Mouse (Mus musculus) thymus, adult 18-20 months (tissue): ENCODE measurements around the gene Scly.

Experiments
- DNase-seq, 2 experiments: peaks; one replicate each; pipeline ENCODE4 v3.0.0; 2022; ENCODE audit warnings: mixed read lengths in 2 of 2

Scly gene

GRCm38 (mm10) chr1:91301206-91301920, 3.2 kb downstream of the Scly start:
- no peak for DNase-seq

GRCm38 (mm10) chr1:91302021-91302420, 3.9 kb downstream of the Scly start:
- DNase-seq, result no peak

DNA sequence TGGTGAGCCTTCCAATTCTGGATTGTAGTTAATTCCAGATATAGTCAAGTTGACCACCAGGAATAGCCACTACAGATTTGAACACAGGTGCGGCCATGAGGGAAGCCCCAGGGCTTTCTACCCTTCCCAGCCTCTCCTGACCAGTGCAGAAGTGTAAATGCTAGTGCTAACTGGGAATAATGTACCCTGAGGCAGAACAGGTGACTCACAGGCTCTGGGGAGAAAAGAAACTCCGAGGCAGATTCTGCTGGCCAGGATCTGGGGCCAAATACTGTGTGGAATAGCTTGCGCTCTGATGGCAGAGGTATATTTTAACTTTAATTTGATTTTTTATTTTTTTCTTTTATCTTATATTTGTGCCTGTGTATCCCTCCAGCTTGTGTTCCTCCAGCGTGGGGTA, 6.5 kb downstream of the Scly start:
- no peak for DNase-seq

GRCm38 (mm10) chr1:91309366-91310085, 11.4 kb downstream of the Scly start:
- DNase-seq, result no peak

DNA sequence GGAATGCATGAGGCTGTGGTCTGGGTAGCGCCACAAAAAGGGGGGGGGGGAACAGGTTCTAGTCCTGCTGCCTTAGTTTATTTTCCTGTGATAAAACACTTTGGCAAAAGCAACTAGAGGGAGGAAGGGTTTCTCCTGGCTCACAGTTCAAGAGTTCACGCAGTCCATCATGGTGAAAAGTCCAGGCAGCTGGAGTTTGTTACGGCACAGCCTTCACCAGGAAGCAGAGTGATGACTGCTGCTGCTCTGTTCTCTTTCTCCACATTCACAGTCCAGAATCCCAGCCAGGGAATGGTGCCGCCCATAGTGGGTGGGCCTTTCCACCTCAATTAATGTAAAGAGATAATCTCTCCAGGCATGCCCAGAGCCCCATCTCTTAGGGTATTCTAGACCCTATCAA, 14.1 kb downstream of the Scly start:
- no peak for DNase-seq

DNA sequence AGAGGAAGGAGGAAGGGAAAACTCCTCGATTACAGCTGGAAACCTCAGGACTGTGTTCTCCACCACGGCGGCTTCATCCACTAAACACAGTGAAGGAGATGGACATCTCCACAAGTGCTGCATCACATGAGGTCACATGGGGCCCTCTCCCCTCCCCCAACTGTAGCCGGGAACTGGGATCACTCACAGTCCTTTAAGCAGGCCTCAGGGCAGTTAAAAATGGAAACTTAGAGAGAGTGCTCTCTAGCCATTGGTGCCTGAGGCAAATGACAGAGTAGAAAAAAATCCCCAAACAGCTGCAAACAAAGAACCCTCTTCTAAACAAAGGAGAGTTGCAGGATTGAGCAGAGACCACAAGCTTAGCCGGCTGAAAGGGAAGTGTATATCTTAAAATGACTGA, 15.1 kb downstream of the Scly start:
- DNase-seq, result no peak

DNA sequence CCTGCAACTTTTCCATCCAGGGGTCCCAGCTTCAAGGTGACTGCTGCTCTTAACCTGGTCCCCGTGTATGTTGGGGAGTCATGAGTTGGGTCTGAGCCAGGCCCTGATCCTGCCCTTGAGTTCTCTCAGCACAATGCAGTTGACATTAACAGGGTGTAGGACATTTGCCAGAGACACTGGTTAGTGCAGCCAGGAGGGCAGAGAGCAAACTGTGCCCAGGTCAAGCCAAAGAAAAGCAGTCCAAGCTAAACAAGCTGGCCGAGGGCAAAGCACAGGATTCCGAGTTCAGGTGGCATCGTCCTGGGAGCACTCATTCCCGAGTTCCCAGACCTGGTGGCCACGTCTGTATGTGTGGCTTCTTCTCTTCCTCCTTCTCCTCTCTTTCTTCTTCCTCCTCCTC, 19.5 kb downstream of the Scly start:
- no peak for DNase-seq

GRCm38 (mm10) chr1:91321760-91322438, 23.8 kb downstream of the Scly start, which contains the start of gene Espnl:
Espnl (plus strand) TSS chr1:91322075.
- no peak for DNase-seq

GRCm38 (mm10) chr1:91324646-91325045, 26.5 kb downstream of the Scly start:
- no peak for DNase-seq

DNA sequence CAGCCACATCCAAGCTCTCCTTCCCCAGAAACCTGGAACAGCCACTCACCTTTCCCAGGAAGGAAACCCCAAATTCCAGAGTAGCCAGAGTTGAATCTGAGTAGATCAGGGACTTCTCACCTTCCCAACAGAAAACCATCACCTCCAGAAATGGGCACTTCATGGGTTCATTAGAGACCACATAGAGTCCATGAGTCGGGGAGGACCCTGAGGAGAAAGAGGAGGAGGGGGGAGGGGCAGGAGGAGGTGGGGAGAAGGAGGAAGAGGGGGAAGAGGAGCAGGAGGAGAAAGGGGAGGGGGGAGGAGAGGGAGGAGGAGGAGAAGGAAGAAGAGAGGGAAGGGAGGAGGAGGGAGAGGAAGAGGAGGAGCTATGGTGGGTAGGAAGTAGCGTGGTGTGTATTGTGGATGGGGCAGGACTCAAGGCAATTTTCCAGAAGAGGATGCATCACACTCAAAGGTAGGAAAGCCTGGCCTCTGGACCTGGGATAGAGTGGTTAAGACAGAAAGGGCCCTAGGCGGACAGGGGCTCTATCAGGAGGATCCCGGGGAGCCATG, 27.4 kb downstream of the Scly start:
- no peak for DNase-seq

DNA sequence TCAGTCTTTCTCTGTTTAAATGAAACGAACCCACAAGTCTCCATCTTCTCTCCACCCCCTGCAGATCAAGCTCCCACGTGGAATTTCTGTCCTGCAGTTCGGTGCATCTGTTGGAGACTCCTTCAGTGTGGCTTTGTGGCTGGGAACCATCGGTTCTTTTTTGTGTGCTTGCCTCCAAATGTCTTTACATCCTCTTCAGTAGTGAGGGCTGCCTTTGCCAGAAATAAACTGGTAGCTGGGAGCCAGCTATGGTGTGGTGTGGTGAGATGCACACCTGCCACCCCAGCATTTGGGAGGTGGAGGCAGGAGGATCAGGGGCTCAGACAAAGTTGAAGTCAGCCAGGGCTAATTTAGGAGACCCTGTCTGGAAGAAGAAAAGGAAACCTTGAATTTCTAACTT, 34.0 kb downstream of the Scly start:
- no peak for DNase-seq

DNA sequence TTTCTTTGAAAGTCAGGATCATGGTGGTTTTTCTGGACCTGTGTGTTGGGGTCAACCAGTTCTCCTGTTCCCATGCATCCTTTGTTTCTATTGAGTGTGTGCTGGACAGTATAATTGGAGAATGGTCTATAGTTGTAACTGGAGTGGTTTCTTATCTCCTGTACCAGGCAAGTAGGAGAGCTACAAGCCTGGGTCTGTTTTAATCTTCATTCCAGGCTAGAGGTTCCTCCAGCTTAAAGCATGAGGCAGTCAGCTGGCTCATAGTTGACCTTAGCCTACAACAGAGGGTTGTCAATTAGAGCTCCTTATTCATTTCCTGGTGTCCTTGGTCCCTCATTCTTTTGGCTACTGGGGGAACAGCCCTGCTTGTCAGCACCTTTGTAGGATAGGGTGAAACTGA, 35.4 kb downstream of the Scly start:
- no peak for DNase-seq

GRCm38 (mm10) chr1:91337355-91337754, 39.2 kb downstream of the Scly start:
- DNase-seq, result no peak

GRCm38 (mm10) chr1:91344001-91344400, 45.9 kb downstream of the Scly start:
- DNase-seq, result no peak

GRCm38 (mm10) chr1:91344921-91345685, 47.0 kb downstream of the Scly start:
- DNase-seq, result no peak

DNA sequence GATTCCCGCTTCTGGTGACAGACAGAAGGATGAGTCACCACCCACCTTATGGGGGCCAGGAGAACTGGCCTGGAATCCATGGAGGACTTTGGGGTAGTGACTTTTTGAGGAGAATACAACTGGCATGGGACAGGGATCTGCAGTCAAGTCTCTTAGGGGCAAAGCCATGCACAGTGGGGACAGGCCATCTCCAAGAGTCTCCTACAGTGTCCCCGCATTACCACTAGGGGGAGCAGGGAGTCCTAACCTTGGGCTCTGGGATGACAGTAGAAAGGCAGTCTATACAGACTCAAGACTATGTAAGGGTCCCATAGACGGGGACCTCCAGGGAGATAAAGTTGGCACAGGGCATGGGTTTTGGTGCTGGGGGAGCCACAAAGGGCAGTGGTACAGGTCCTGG, 48.8 kb downstream of the Scly start:
- DNase-seq, result no peak

- no peak for DNase-seq
Observed at GRCm38 (mm10) chr1:91350841-91351240, 52.7 kb downstream of the Scly start, which contains the start of gene Klhl30. Klhl30 (plus strand) TSS chr1:91351016.

DNA sequence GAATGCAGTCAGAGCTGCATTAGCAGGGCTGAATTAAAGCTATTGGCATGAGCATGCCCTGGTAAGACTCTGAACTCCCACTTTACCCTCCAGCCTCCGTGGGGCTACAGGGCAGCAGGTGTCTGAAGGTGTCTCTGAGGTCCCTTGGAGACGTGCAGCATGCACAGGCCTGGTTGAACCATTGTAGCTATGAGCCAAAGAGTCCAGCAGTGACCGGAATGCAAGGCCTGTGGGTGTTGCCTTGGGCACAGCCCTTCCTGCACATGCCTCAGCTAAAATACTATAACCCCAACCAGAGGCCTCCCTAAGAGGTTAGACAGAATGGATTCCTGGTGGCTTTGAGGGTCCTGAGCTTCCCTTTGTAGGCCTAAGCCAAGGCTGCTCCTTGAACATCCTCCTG, 53.1 kb downstream of the Scly start:
- DNase-seq, result no peak

DNA sequence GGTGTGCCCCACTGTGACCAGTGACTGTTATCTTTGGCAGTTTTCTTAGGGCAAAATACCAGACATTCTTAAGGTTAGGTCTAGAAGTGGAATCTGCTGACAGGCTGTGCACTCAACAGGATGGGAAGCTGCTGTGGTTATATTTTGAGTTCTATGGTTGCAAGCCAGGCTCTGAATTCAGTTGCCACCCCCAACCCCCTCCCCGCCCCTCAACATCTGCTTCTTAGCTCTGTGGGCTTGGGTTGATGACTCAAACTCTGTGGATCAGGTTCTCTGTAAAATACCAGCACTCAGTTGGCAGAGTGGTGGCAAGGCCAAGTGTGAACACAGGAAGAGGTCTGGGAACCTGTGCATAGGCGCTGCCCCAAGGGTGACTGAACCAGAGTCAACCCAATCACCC, 54.1 kb downstream of the Scly start:
- DNase-seq, result no peak

GRCm38 (mm10) chr1:91356105-91356504, 58.0 kb downstream of the Scly start:
- DNase-seq, result no peak

GRCm38 (mm10) chr1:91362113-91362512, 64.0 kb downstream of the Scly start:
- no peak for DNase-seq

- no peak for DNase-seq
Observed at GRCm38 (mm10) chr1:91364822-91365644, 66.9 kb downstream of the Scly start.
